Mouse (Mus musculus): Measurements from ENCODE around the gene Vmn1r22. TPM values are rescaled to one million over a fixed set of nuclear protein-coding genes. Genes with fewer than 3 reads are reported as not detected.
"Not testable (repeated sequence)": the region's sequence is repeated elsewhere in the genome, so short reads cannot be mapped to it uniquely, and the experiment has no call there.

Gene Vmn1r22
- total RNA-seq (2021) = not detected

DNA sequence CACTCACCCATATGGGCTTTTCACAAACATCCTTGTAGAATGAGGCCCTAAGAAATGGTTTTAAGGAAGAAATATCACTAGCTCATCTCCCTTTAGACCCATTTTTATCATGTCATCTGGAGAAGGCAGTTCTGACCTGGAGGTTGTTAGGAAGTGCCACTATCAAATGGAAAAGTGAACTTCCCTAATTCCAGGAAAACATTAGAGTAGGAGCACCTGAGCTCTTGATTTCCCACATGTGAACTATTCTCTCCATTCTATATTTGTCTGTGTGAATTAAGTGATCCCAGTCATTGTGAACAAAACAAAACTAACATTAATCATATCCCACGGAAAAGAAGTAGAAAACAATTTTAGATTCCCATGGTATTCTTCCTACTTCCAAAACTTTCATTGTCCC is at the start of gene Vmn1r22:
TSS of gene Vmn1r22 (minus strand) at position 101 of the 400 bp plus-strand sequence.
- intact Hi-C loops (cut with DNase I) = no loop called here
- DNase-seq (ENCODE audit: low spot score in 2 of 2) = no peak

GRCm38 (mm10) chr6:57926738-57927137 is 18.9 kb upstream of the Vmn1r22 start, which contains the start of gene Vmn1r23:
TSS of gene Vmn1r23 (minus strand) at chr6:57926838.
- no peak for DNase-seq (ENCODE audit: low spot score in 2 of 2)
- intact Hi-C loops (cut with DNase I) = no loop called here

DNA sequence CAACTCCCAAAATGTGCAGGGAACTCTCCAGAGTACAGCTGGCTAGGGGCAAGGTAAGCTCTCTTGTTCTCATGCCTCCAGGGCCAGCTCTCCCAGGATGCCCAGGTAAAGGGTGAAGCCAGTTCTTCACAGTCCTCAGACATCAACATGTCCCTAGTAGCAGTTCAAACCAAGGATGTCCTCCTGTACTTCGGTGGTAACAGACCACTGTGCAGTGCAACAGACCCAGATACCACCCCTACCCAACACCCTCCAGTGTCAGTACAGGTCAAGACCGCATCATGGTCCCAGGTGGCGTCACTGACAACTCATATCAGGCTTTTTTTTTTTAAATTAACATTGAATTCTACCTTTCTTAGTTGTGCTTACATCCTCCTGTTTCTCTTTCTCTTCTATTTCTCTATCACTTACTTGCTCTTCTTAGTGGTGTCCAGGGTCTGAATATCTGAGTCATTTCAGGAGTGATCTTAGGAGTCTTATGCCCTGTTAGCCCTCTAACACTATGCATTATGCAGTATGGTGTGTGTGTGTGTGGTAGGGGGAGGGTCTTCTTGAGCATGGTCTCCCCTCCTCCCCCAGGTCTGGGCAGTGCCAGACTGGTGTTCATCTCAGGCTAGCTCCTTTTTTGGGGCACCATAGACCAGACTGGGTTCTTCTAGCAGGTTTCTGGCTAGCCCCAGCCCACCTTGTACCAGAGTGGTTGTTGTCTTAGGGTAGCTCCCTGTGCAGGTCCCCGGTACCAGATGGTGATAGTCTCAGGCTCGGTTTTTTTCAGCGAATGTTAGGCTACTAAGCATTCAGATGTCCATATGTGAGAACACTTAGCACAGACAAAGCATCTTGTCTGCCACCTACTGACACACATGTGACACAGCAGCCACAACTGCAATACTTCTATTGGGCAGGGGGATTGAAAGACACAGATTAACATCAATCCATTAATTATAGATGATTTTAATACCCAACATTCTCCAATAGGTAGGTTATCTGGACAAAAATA is 48.5 kb downstream of the Vmn1r22 start:
- peak in 1 of 2 experiments; percentile 15 for DNase-seq (ENCODE audit: low spot score in 2 of 2)
- intact Hi-C loops (cut with DNase I) = loop anchor here (5.0 to 10.0 kb wide), 2 partner anchors 117 to 255 kb away; no protein-coding TSS in a partner anchor

DNA sequence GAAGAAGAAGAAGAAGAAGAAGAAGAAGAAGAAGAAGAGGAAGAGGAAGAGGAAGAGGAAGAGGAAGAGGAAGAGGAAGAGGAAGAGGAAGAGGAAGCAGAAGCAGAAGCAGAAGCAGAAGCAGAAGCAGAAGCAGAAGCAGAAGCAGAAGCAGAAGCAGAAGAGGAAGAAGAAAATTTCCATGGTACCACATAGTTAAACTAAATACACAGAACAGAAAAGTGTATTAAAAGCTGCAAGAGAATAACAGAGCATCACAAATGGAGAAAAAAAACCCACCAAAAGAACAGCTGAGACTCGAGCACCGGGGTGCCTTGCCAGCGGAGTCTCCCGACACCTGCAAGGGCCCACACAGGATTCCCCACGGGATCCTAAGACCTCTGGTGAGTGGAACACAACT is 56.7 kb downstream of the Vmn1r22 start:
- intact Hi-C loops (cut with DNase I) = loop anchor here (10.0 kb wide), 1 partner anchor 246 kb away; no protein-coding TSS in a partner anchor

GRCm38 (mm10) chr6:57850286-57850685 is 57.5 kb downstream of the Vmn1r22 start, which contains the start of gene Vmn1r21:
TSS of gene Vmn1r21 (minus strand) at chr6:57850343.
- intact Hi-C loops (cut with DNase I) = loop anchor here (10.0 kb wide), 1 partner anchor 245 kb away; no protein-coding TSS in a partner anchor
- DNase-seq (ENCODE audit: low spot score in 2 of 2) = no peak

More for the DNA sequence above, 56.7 kb downstream of the Vmn1r22 start:
- DNase-seq (ENCODE audit: low spot score in 2 of 2) = not testable (repeated sequence)

Other genes starting within 250 kb of the Vmn1r22 start
- 1 to 10 TPM; 8.9 to 9.2 TPM for gene Pyurf, start 215.9 kb downstream of the Vmn1r22 start, total RNA-seq (2021)
- gene Lancl2, start 205.5 kb downstream of the Vmn1r22 start, total RNA-seq (2021) = 100 to 1,000 TPM; 114 to 127 TPM
- 100 to 1,000 TPM; 131 to 139 TPM for gene Vopp1, start 82.9 kb downstream of the Vmn1r22 start, total RNA-seq (2021)
- not detected for gene Vmn1r21, start 57.7 kb downstream of the Vmn1r22 start, total RNA-seq (2021)
- gene Vmn1r23, start 18.8 kb upstream of the Vmn1r22 start, total RNA-seq (2021) = not detected
- not detected for gene Vmn1r24, start 53.5 kb upstream of the Vmn1r22 start, total RNA-seq (2021)
- not detected for gene Vmn1r25, start 72.8 kb upstream of the Vmn1r22 start, total RNA-seq (2021)
- not detected for gene Vmn1r26, start 107.1 kb upstream of the Vmn1r22 start, total RNA-seq (2021)

All from left cerebral cortex, postnatal 36 days (tissue).